Mouse (Mus musculus) G1E (cell line): Measurements from ENCODE around the gene Dhodh.

Experiments used
- CTCF ChIP-seq: IDR thresholded peaks from 2 replicates; pipeline ENCODE4 v1.5.1; 2012; ENCODE audit warnings: low read depth, low read length, inconsistent platforms, mixed read lengths
- GATA1 ChIP-seq: IDR thresholded peaks from 2 replicates; pipeline ENCODE4 v1.6.1; 2012; ENCODE audit warnings: borderline replicate concordance, low read length, inconsistent platforms, mixed read lengths
- GATA2 ChIP-seq: IDR thresholded peaks from 2 replicates; pipeline ENCODE4 v1.6.1; 2012; ENCODE audit warnings: low read depth, low read length, inconsistent platforms, borderline replicate concordance
- POLR2AphosphoS5 ChIP-seq: IDR thresholded peaks from 2 replicates; pipeline ENCODE4 v1.6.1; 2012; ENCODE audit warnings: low read depth, low read length, inconsistent platforms; ENCODE audit not compliant: insufficient replicate concordance
- TAL1 ChIP-seq: conservative IDR thresholded peaks from 2 replicates; pipeline ENCODE4 v1.6.1; 2012; ENCODE audit warnings: low read depth, low read length, inconsistent platforms, mixed read lengths

DNA sequence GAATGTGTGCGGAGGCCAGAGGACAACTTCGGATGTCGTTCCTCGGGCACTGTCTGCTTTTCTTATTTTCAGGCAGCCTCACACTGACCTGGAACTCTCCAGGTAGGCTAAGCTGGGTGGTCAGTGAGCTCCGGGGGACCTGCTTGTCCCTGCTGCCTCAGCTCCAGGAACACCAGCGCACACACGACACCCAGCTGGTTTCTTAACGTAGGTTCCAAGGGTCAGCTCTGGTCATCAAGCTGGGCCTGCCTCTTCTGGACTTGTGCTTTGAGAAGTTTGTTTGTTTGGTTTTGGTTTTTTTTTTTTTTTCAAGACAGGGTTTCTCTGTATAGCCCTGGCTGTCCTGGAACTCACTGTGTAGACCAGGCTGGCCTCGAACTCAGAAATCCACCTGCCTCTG is 17.6 kb downstream of the Dhodh start:
- TF ChIP-seq CTCF (no peak), GATA1 (no peak), POLR2AphosphoS5 (no peak), TAL1 (no peak), GATA2 (no peak)
